Mouse (Mus musculus) brain, embryonic 14.5 days (tissue): ENCODE measurements around the gene Acvrl1.

Experiments
- CTCF ChIP-seq: fragments of 200-500 bp; IDR thresholded peaks from 2 replicates; pipeline ENCODE4 v1.5.1; 2012; ENCODE audit warnings: inconsistent platforms, mild to moderate bottlenecking, moderate library complexity, borderline replicate concordance; ENCODE audit not compliant: insufficient read depth, insufficient read length; ENCODE audit errors: extremely low read depth
- POLR2A ChIP-seq: fragments of 200-500 bp; IDR thresholded peaks from 2 replicates; pipeline ENCODE4 v1.6.1; 2012; ENCODE audit warnings: mild to moderate bottlenecking, inconsistent platforms, borderline replicate concordance; ENCODE audit not compliant: poor library complexity, insufficient read depth, insufficient read length, severe bottlenecking; ENCODE audit errors: extremely low read depth

DNA sequence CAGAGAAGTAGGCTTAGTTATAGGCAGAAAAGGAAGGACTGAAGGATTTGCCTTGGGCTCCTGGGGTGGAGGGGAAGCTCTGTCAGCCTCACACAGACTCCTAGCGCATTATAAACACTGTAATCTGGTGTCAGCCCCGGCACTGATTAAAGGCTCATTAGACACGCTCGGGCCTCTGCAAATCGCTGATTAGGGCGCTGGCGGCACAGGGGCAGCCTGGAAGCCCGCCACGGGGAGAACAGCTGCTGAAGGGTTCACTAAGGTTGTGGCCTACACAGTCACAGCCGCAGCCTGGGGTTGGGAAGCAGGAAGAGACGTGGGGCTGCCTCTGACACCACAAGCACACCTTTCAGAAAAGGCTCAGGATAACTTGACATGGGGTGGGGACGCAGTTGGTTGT is 11.6 kb downstream of the Acvrl1 start:
- no peak for TF ChIP-seq POLR2A
- no peak for TF ChIP-seq CTCF
